Mouse (Mus musculus) testis, adult 2 months (tissue): ENCODE measurements around the gene Exosc5.

Source experiments
- CTCF ChIP-seq: fragments of 200-500 bp; IDR thresholded peaks from 2 replicates; pipeline ENCODE4 v1.5.1; 2012; ENCODE audit warnings: low read depth, mild to moderate bottlenecking, inconsistent platforms, low read length, moderate library complexity; ENCODE audit not compliant: control insufficient read depth, insufficient read depth, insufficient replicate concordance
- POLR2A ChIP-seq: fragments of 200-500 bp; IDR thresholded peaks from 2 replicates; pipeline ENCODE4 v1.6.1; 2012; ENCODE audit warnings: low read depth, mild to moderate bottlenecking, inconsistent platforms, low read length, moderate library complexity; ENCODE audit not compliant: control insufficient read depth

DNA sequence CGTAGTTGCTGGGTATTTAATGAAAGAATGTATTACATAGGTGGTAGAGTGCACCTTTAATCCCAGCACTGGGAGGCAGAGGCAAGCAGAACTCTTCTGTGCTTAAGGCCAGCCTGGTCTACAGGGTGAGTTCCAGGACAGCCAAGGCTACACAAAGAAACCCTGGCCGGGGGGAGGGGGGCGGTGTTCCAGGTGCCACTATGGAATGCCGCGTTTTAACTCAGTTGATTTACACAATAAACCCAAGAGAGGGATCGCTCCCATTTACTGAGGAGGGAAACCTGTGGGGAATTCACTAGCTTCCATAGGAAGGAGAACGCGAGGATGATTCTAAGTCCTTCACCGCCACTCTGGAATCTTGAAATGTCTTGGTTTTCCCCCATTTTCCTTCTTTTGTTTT is 10.7 kb downstream of the Exosc5 start:
- TF ChIP-seq CTCF (no peak), POLR2A (no peak)
